Mouse (Mus musculus): ENCODE measurements around the gene Neu1. TPM values are rescaled to one million over a fixed set of nuclear protein-coding genes. Genes with fewer than 3 reads are reported as not detected.

The Neu1 gene
- total and polyA plus RNA-seq, 2 experiments from 2014 or later, result 34.5 to 36.7 TPM

- no peak overlapping the region for H3K27ac ChIP-seq (ENCODE audit: low read depth, low read length)
- H3K9me3 ChIP-seq (ENCODE audit: low read length), result no peaks in the 10 kb centered on the region
- no peak overlapping the region for H3K4me3 ChIP-seq (ENCODE audit: low read depth, low read length)
- H3K27me3 ChIP-seq (ENCODE audit: insufficient read depth, low read length), result no peaks in the 10 kb centered on the region
- no peak for ATAC-seq
- DNase-seq, result peak; percentile 17
- no peak overlapping the region for H3K9ac ChIP-seq
- 74% methylated on average over 2 of the region's 2 CpGs for WGBS
- H3K36me3 ChIP-seq (ENCODE audit: insufficient read depth), result peaks cover 16% of the 10 kb centered on the region
- no peak overlapping the region for H3K4me2 ChIP-seq (ENCODE audit: low read depth)
- H3K4me1 ChIP-seq (ENCODE audit: insufficient read depth), result peaks cover 6% of the 10 kb centered on the region
- peak; percentile 71 for TF ChIP-seq CTCF (IDR thresholded peaks at IDR 0.05; ENCODE audit: low read depth)
These were observed 53.2 kb downstream of the Neu1 start for GRCm38 (mm10) chr17:34984218-34984617.

Other genes with a start within 250 kb of the Neu1 start
Only the 30 nearest of the 38 such genes appear.
- not detected in 2 replicates for gene Cyp21a1, start 126.7 kb upstream of the Neu1 start, total RNA-seq (2014; rRNA removed)
- gene Cyp21a1, start 126.7 kb upstream of the Neu1 start, polyA plus RNA-seq (2015; fragmentation: Nextera tagmentation; extraction: Ambion mirVana), result not detected in 2 replicates
- gene Stk19, start 94.3 kb upstream of the Neu1 start, total RNA-seq (2014; rRNA removed), result 41.9 and 55.6 TPM in 2 replicates
- gene Stk19, start 94.3 kb upstream of the Neu1 start, polyA plus RNA-seq (2015; fragmentation: Nextera tagmentation; extraction: Ambion mirVana), result 55.7 and 61.1 TPM in 2 replicates
- 40.0 and 46.0 TPM in 2 replicates for gene Dxo, start 94.2 kb upstream of the Neu1 start, total RNA-seq (2014; rRNA removed)
- gene Dxo, start 94.2 kb upstream of the Neu1 start, polyA plus RNA-seq (2015; fragmentation: Nextera tagmentation; extraction: Ambion mirVana), result 56.0 and 57.8 TPM in 2 replicates
- gene Skiv2l, start 81.0 kb upstream of the Neu1 start, total RNA-seq (2014; rRNA removed), result 91.8 and 97.7 TPM in 2 replicates
- gene Skiv2l, start 81.0 kb upstream of the Neu1 start, polyA plus RNA-seq (2015; fragmentation: Nextera tagmentation; extraction: Ambion mirVana), result 36.9 and 42.8 TPM in 2 replicates
- gene Nelfe, start 80.9 kb upstream of the Neu1 start, total RNA-seq (2014; rRNA removed), result 32.0 and 56.2 TPM in 2 replicates
- gene Nelfe, start 80.9 kb upstream of the Neu1 start, polyA plus RNA-seq (2015; fragmentation: Nextera tagmentation; extraction: Ambion mirVana), result 49.6 and 54.6 TPM in 2 replicates
- gene Cfb, start 68.7 kb upstream of the Neu1 start, total RNA-seq (2014; rRNA removed), result 0.67 and 1.4 TPM in 2 replicates
- gene Cfb, start 68.7 kb upstream of the Neu1 start, polyA plus RNA-seq (2015; fragmentation: Nextera tagmentation; extraction: Ambion mirVana), result 1.0 and 1.7 TPM in 2 replicates
- gene Zbtb12, start 51.8 kb upstream of the Neu1 start, total RNA-seq (2014; rRNA removed), result 25.2 and 32.6 TPM in 2 replicates
- gene Zbtb12, start 51.8 kb upstream of the Neu1 start, polyA plus RNA-seq (2015; fragmentation: Nextera tagmentation; extraction: Ambion mirVana), result 5.3 and 7.7 TPM in 2 replicates
- gene Gm20547, start 49.2 kb upstream of the Neu1 start, total RNA-seq (2014; rRNA removed), result not detected in 2 replicates
- not detected in 2 replicates for gene Gm20547, start 49.2 kb upstream of the Neu1 start, polyA plus RNA-seq (2015; fragmentation: Nextera tagmentation; extraction: Ambion mirVana)
- 2.6 and 6.1 TPM in 2 replicates for gene C2, start 33.0 kb upstream of the Neu1 start, total RNA-seq (2014; rRNA removed)
- gene C2, start 33.0 kb upstream of the Neu1 start, polyA plus RNA-seq (2015; fragmentation: Nextera tagmentation; extraction: Ambion mirVana), result 3.0 and 3.5 TPM in 2 replicates
- 293 and 302 TPM in 2 replicates for gene Ehmt2, start 32.8 kb upstream of the Neu1 start, total RNA-seq (2014; rRNA removed)
- 45.5 and 61.8 TPM in 2 replicates for gene Ehmt2, start 32.8 kb upstream of the Neu1 start, polyA plus RNA-seq (2015; fragmentation: Nextera tagmentation; extraction: Ambion mirVana)
- not detected in 2 replicates for gene Slc44a4, start 16.8 kb upstream of the Neu1 start, total RNA-seq (2014; rRNA removed)
- 0.06 TPM in 1 of 2 replicates, not detected in the other for gene Slc44a4, start 16.8 kb upstream of the Neu1 start, polyA plus RNA-seq (2015; fragmentation: Nextera tagmentation; extraction: Ambion mirVana)
- 5.2 and 8.1 TPM in 2 replicates for gene Hspa1b, start 28.0 kb downstream of the Neu1 start, total RNA-seq (2014; rRNA removed)
- 0.42 and 0.52 TPM in 2 replicates for gene Hspa1b, start 28.0 kb downstream of the Neu1 start, polyA plus RNA-seq (2015; fragmentation: Nextera tagmentation; extraction: Ambion mirVana)
- gene Gm20481, start 38.7 kb downstream of the Neu1 start, total RNA-seq (2014; rRNA removed), result not detected in 2 replicates
- not detected in 2 replicates for gene Gm20481, start 38.7 kb downstream of the Neu1 start, polyA plus RNA-seq (2015; fragmentation: Nextera tagmentation; extraction: Ambion mirVana)
- 7.9 and 13.8 TPM in 2 replicates for gene Hspa1a, start 40.9 kb downstream of the Neu1 start, total RNA-seq (2014; rRNA removed)
- gene Hspa1a, start 40.9 kb downstream of the Neu1 start, polyA plus RNA-seq (2015; fragmentation: Nextera tagmentation; extraction: Ambion mirVana), result 7.6 and 8.5 TPM in 2 replicates
- 0.24 and 0.46 TPM in 2 replicates for gene Hspa1l, start 41.5 kb downstream of the Neu1 start, total RNA-seq (2014; rRNA removed)
- gene Hspa1l, start 41.5 kb downstream of the Neu1 start, polyA plus RNA-seq (2015; fragmentation: Nextera tagmentation; extraction: Ambion mirVana), result 0.36 and 0.50 TPM in 2 replicates
- gene Lsm2, start 50.6 kb downstream of the Neu1 start, total RNA-seq (2014; rRNA removed), result 29.1 and 38.9 TPM in 2 replicates
- 111 and 120 TPM in 2 replicates for gene Lsm2, start 50.6 kb downstream of the Neu1 start, polyA plus RNA-seq (2015; fragmentation: Nextera tagmentation; extraction: Ambion mirVana)
- 84.4 and 93.4 TPM in 2 replicates for gene Vars, start 69.7 kb downstream of the Neu1 start, total RNA-seq (2014; rRNA removed)
- 36.7 and 45.4 TPM in 2 replicates for gene Vars, start 69.7 kb downstream of the Neu1 start, polyA plus RNA-seq (2015; fragmentation: Nextera tagmentation; extraction: Ambion mirVana)
- gene Vwa7, start 85.3 kb downstream of the Neu1 start, total RNA-seq (2014; rRNA removed), result 0.14 and 0.31 TPM in 2 replicates
- gene Vwa7, start 85.3 kb downstream of the Neu1 start, polyA plus RNA-seq (2015; fragmentation: Nextera tagmentation; extraction: Ambion mirVana), result 0.08 TPM in 1 of 2 replicates, not detected in the other
- gene Sapcd1, start 96.8 kb downstream of the Neu1 start, total RNA-seq (2014; rRNA removed), result 2.2 and 2.7 TPM in 2 replicates
- gene Sapcd1, start 96.8 kb downstream of the Neu1 start, polyA plus RNA-seq (2015; fragmentation: Nextera tagmentation; extraction: Ambion mirVana), result 1.6 TPM in 2 replicates
- 1.3 and 2.2 TPM in 2 replicates for gene Msh5, start 115.5 kb downstream of the Neu1 start, total RNA-seq (2014; rRNA removed)
- gene Msh5, start 115.5 kb downstream of the Neu1 start, polyA plus RNA-seq (2015; fragmentation: Nextera tagmentation; extraction: Ambion mirVana), result 1.1 and 1.3 TPM in 2 replicates
- gene Clic1, start 118.7 kb downstream of the Neu1 start, total RNA-seq (2014; rRNA removed), result 26.8 and 29.3 TPM in 2 replicates
- 47.9 and 50.5 TPM in 2 replicates for gene Clic1, start 118.7 kb downstream of the Neu1 start, polyA plus RNA-seq (2015; fragmentation: Nextera tagmentation; extraction: Ambion mirVana)
- gene Ddah2, start 127.8 kb downstream of the Neu1 start, total RNA-seq (2014; rRNA removed), result 167 and 220 TPM in 2 replicates
- 261 and 299 TPM in 2 replicates for gene Ddah2, start 127.8 kb downstream of the Neu1 start, polyA plus RNA-seq (2015; fragmentation: Nextera tagmentation; extraction: Ambion mirVana)
- not detected in 2 replicates for gene Ly6g6c, start 134.1 kb downstream of the Neu1 start, total RNA-seq (2014; rRNA removed)
- not detected in 2 replicates for gene Ly6g6c, start 134.1 kb downstream of the Neu1 start, polyA plus RNA-seq (2015; fragmentation: Nextera tagmentation; extraction: Ambion mirVana)
- gene Mpig6b, start 134.9 kb downstream of the Neu1 start, total RNA-seq (2014; rRNA removed), result not detected in 2 replicates
- gene Mpig6b, start 134.9 kb downstream of the Neu1 start, polyA plus RNA-seq (2015; fragmentation: Nextera tagmentation; extraction: Ambion mirVana), result 0.08 TPM in 2 replicates
- 0.38 and 3.9 TPM in 2 replicates for gene Ly6g6e, start 145.6 kb downstream of the Neu1 start, total RNA-seq (2014; rRNA removed)
- 2.9 and 3.9 TPM in 2 replicates for gene Ly6g6e, start 145.6 kb downstream of the Neu1 start, polyA plus RNA-seq (2015; fragmentation: Nextera tagmentation; extraction: Ambion mirVana)
- 3.8 TPM in 1 of 2 replicates, not detected in the other for gene Ly6g6d, start 146.8 kb downstream of the Neu1 start, total RNA-seq (2014; rRNA removed)
- 1.2 and 1.6 TPM in 2 replicates for gene Ly6g6d, start 146.8 kb downstream of the Neu1 start, polyA plus RNA-seq (2015; fragmentation: Nextera tagmentation; extraction: Ambion mirVana)
- 0.23 TPM in 1 of 2 replicates, not detected in the other for gene Ly6g6f, start 154.4 kb downstream of the Neu1 start, total RNA-seq (2014; rRNA removed)
- not detected in 2 replicates for gene Ly6g6f, start 154.4 kb downstream of the Neu1 start, polyA plus RNA-seq (2015; fragmentation: Nextera tagmentation; extraction: Ambion mirVana)
- 139 and 202 TPM in 2 replicates for gene Abhd16a, start 158.0 kb downstream of the Neu1 start, total RNA-seq (2014; rRNA removed)
- gene Abhd16a, start 158.0 kb downstream of the Neu1 start, polyA plus RNA-seq (2015; fragmentation: Nextera tagmentation; extraction: Ambion mirVana), result 92.8 and 96.3 TPM in 2 replicates
- gene Ly6g5c, start 177.0 kb downstream of the Neu1 start, total RNA-seq (2014; rRNA removed), result not detected in 2 replicates
- gene Ly6g5c, start 177.0 kb downstream of the Neu1 start, polyA plus RNA-seq (2015; fragmentation: Nextera tagmentation; extraction: Ambion mirVana), result not detected in 2 replicates
- gene Ly6g5b, start 184.2 kb downstream of the Neu1 start, total RNA-seq (2014; rRNA removed), result 0.54 and 1.1 TPM in 2 replicates
- gene Ly6g5b, start 184.2 kb downstream of the Neu1 start, polyA plus RNA-seq (2015; fragmentation: Nextera tagmentation; extraction: Ambion mirVana), result 0.55 and 1.1 TPM in 2 replicates

Data from forebrain, postnatal 0 days (tissue).